Mouse (Mus musculus): ENCODE data around the gene Pigl.
"Not testable (repeated sequence)": the region's sequence is repeated elsewhere in the genome, so short reads cannot be mapped to it uniquely, and the experiment has no call there.

Pigl gene

DNA sequence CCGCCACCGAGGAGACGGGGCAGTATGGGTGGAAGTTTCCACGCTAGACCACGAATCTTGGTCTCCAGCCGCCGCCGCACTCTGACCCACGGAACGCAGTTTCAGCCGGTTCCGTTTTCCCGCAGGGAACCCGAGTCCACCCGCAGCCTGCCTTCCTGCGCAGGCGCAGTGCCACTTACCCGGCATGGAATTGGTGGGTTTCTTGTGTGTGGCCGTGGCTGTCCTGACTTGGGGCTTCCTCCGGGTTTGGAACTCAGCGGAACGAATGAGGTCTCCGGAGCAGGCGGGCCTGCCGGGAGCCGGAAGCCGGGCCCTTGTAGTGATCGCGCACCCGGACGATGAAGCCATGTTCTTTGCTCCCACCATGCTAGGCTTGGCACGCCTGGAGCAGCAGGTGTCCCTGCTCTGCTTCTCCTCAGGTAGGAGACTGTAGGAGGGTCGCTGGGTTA, at the start of gene Pigl, which contains the start of gene Ncor1:
Gene Pigl (plus strand): TSS at position 185 of the 449 bp plus-strand sequence.
Gene Ncor1 (minus strand): TSS at position 266 of the 449 bp plus-strand sequence.
- DNase-seq (ENCODE audit: low spot score in 2 of 2), result peak; percentile 48 to 85

DNA sequence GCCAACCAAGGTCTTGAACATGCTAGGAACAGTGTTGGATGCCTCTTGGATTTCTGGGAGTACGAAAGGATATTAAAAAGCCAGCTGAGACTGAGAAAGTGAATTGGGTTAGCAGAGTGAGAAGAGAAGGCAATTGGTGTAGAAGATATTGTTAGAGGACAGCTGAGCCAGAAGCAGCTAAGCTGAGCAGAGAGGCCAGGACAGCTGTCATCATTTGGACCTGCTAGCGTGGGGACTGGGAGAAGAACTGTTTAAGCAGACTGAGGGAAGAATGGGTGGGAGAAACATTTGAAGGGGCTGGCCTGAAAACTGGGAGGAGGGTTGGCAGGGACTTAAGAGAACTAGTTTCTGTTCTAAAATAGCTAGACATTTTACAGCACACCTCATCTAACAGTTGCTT, 49.4 kb upstream of the Pigl start:
- no peak for DNase-seq (ENCODE audit: low spot score in 2 of 2)

DNA sequence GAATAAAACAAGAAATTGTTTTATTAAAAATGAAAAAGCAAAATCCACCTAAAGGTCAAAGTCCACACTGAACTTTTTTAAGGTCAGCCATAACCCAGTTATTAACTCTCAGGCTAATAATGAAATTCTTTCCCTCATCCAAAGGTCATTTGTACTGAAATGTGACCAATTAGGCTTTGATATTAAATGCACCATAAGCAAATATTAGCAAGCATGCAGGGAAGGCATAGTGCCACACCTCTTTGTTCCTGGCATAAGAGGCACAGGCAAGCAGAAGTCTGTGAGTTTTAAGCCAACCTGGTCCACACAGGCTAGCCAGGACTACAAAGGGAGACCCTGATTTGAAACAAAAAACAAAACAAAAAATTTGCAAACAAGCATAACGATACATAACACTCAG, 48.6 kb upstream of the Pigl start:
- no peak for DNase-seq (ENCODE audit: low spot score in 2 of 2)

DNA sequence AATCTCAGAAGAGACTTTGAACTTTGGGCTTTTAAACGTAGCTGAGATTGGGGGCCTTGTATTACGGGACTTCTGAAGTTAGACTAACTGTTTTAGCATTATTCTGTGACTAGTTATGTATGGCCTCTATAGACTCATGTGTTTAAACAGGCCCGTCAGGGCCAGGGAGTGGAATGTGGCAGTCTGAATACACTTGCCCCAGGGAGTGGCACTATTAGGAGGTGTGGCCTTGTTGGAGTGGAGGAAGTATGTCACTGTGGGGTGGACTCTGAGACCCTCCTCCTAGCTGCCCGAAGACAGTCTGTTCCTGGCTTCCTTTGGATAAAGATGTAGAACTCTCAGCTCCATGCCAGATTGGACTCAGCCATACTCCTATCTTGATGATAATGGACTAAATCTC, 43.2 kb upstream of the Pigl start:
- DNase-seq (ENCODE audit: low spot score in 2 of 2), result no peak

DNA sequence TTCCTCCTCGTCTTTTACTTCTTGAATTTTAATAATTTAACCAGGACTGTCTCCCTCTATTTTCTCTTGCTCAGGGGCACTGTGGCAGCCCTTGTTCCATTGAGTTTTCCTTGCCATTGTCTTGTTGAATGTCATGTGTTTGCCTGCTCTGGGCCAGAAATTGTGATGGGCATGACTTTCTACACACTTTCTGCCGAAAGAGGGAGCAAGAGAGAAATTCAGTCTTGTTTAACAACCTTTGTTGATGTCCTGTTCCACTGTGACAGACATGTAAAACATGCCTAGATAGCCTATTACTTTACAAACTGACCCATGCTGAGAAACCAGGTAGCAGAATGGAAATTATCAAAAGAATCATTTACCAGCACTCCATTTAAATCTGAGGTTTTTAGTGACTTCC, 33.7 kb upstream of the Pigl start:
- DNase-seq (ENCODE audit: low spot score in 2 of 2), result no peak

DNA sequence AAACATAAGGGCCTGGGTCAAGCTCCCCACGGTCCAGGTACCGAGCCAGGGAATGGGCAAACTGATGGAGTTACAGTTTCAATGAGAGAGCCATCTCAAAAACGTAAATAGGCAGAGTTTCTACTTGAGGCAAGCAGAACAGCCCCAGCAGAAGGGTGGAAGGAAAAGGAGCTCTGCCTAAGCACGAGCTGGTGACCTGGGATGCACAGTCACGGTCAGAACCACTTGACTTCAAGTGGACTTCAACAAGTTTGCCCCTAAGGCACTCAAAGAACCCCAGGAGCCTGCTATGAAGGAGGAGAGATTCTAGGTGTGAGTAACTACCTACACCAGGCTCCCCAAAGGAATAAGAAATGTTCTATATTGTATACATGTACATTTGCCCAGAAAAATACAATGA, 32.0 kb upstream of the Pigl start:
- DNase-seq (ENCODE audit: low spot score in 2 of 2), result no peak

DNA sequence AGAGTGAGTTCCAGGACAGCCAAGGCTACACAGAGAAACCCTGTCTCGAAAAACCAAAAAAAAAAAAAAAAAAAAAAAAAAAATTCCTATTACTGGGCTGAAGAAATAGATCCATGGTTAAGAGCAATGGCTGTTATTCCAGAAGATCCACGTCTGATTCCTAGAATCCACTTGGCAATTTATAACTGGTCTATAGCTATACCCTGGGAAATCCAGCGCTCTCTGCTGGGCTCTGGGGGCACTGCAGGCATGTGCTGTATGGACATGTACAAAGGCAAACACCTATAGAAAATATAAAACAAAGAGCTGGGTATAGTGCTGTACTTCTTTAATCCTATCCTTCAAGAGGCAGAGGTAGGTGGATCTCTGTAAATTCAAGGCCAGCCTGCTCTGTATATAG, 31.2 kb upstream of the Pigl start:
- DNase-seq (ENCODE audit: low spot score in 2 of 2), result no peak

DNA sequence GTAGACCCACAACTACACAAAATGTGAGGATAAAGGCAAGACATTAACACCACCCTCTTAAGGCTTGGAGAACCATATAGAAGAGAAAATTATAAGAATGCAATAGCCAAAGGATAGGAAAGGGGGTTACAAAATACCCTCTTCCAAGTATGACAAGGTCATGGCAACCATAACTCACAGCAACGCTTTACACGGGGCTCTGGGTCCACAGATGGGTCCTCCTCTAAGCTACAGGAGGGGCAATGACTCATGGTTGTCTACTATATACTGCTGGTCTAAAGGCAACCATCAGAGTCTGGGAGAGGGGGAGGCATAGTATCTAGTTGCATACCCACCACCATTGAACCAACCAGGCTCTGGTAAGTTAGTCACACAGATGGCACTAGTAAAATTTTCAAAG, 26.0 kb upstream of the Pigl start:
- no peak for DNase-seq (ENCODE audit: low spot score in 2 of 2)

DNA sequence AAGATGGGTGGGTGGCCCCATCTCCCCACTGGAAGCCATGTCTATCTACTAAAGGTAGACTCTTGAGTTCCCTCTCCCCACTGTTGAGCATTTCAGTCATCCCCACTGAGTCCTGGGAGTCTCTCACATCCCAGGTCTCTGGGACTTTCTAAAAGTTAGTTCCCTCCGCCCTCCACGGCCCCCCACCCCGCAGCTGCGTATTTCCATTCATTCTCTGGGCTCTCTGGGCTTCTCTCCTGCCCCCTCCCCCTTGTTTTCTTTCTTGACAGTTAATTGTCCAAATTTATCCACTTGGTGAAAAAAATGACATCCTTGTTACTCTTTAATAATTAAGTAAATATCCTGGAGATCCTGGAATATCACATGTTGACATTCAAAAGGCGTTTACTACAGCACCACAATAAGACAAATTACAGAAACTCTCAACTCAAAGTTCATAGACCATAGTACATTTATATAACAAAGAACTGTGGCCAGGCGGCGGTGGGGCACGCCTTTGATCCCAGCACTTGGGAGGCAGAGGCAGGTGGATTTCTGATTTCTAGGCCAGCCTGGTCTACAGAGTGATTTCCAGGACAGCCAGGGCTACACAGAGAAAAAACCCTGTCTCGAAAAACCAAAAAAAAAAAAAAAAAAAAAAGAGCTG, 17.5 kb upstream of the Pigl start:
- DNase-seq (ENCODE audit: low spot score in 2 of 2), result no peak

DNA sequence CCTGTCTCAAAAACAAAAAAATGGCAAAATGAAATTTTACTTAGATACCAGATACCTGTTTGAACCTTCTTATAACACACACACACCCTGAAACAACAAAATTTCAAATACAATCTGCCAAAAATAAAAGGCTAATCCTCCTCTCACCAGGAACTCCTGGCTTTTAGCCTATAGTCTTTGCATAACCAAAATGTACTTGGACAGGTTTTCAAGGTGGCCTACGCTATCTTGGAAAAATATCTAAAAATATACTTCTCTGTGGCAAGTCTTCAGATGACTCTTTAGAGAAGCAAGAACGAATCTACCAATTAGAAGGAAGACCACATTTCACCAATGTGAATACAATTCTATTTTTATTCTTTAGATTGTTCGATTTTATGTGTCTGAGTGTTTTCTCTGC, 12.5 kb upstream of the Pigl start:
- no peak for DNase-seq (ENCODE audit: low spot score in 2 of 2)

DNA sequence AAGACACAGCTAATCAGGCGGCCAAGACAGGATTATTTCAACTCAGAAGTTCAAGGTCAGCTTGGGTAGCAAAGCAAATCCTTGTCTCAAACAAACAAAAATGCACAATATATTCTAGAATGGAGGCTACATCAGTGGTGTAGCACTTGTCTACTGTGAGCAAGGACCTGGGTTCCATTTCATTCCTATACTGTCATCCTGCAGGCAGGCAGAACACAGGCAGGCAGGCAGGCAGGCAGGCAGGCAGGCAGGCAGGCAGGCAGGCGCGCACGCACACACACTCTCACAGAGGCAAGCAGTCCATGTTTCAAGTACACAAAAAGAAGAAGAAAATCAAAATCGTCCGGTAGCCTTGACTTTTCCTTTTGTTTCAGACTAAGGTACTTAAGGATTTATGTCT, 9.3 kb upstream of the Pigl start:
- no peak for DNase-seq (ENCODE audit: low spot score in 2 of 2)

DNA sequence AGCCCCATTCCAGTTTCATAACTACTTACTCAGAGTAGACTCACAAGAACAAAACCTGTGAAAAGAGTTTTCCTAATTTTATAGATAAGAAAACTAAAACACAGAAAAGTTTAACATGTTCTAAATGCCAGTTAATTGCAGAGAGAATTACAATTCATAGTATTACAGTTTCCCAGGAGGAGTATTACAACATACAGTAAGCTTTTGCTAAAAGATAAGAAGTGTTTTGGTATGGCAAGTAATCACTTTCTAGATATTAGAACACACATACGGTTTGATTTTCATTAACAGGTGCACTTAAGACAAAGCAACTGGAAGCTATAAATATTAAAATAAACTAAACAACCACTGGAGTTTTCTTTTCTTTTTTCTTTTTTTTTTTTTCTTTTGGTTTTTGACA, 3.1 kb upstream of the Pigl start:
- DNase-seq (ENCODE audit: low spot score in 2 of 2), result no peak

DNA sequence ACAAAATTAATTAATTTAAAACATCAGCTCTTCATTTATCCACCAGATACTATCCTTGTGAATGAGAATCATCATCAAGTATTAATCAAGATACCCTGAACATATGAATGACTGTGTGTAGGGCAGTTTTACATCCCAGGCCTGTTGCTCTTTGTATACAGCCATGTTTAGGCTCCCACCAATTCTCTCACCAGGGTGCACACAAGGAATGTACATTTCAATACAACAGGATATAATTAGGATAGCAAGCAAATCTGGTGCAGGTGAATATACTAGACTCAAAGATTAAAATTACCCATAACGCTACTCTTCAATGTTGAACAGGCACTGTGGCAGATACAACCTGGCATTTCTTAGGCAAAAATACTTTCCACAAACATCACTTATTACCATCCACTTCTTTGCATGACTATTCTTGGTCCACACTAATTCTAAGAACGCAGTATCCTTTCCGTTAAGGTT, 2.2 kb upstream of the Pigl start:
- no peak for DNase-seq (ENCODE audit: low spot score in 2 of 2)

DNA sequence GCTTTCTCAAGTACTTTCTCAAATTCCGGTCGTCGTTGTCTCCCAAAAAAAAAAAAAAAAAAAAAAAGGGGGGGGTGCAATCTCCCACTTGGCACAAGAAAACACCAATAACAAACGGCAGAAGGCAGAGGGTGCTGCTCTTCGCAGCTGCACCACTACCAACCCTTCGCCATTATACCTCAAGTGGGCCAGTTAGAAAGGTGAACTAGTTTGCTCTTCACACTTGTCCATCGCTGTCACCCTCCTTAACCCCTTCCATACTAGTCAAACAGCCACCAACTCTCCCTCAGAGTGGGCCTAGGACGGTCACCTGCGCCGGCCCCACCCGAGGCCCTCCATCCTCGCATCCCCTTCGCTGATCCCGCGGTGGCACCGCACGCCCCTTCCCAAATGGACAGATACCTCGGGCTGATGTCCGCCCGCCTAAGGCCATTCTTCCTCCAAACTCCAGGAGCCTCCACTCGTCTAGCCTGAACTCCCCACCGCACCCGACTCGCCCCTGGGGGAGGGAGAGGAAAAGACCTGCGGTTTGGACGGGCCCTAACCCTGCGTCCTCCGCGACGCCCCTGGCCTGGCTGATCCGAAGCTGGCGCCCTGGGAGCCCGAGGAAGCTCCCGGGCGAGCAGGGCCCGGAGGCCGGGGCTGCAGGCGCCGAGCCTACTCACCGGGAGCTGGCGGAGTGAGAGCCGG, 1.6 kb upstream of the Pigl start:
- peak in 1 of 2 experiments; percentile 20 for DNase-seq (ENCODE audit: low spot score in 2 of 2)

DNA sequence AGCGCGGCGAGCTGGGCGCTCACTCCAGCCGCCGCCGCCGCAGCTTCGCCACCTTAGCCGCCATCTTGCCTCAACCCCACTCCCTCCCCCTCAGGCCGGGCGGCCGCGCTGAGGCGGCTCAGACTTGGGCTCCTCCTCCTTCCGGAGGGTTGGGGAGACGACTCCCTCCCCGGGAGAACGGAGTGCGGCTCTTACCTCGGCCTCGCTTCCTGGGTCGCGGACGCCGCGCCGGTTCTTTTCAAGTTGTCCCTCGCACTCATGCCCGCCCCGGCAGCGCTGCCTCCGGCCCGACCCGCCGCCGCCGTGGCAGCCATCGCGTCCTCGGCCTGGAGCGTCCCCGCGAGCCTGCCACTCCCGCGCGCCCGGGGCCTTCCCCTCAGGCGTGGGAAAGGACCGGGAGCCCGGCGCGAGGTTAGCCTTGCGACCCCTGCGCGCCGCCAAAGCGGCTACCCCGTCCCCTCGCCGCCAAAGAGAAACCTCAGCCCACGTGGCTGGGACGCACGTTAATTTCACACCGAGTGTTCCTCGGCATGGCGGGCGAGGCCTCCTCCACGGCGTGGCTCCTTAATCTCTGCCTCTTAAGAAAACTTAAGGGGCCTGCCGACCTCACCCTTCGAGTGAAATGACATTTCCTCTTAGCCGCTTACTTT, 894 bp upstream of the Pigl start:
- DNase-seq (ENCODE audit: low spot score in 2 of 2), result peak; percentile 46 to 79

DNA sequence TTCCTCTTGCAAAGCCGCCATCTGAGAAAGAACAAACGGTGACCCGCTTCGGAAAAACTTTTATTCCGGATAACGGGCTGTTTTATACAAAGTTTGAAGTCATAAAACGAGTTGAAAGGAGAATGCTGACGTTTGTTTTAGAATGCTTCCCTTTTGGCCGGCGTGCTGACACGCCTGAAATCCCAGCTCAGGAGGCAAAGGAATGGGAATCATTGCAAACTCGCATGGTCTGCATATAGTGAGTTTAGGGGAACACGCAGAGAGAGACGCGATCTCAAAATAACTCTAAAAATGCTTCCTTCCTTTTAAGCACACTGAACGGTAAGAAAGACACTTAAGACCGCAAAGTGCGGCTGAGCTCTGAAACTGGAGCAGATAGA, 379 bp upstream of the Pigl start:
- no peak for DNase-seq (ENCODE audit: low spot score in 2 of 2)

DNA sequence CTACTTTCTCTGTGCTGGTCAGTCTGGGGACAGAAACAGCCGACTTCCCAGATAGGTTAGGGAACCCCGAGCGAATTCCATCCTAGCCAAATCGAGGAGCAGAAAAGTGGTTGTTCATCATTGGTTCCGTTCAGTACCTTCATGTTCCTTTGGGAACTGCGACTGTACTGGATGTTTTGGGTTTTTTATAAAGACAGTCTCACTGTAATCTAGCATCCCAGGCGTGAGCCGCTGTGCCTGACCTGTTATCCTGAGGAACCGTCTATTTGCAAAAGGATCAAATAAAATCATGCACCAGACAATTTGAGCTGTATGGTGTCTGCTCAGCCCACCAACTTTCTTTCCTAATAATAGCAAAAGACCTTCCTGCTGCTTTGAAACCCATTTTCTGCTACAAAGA, 520 bp downstream of the Pigl start:
- DNase-seq (ENCODE audit: low spot score in 2 of 2), result no peak

DNA sequence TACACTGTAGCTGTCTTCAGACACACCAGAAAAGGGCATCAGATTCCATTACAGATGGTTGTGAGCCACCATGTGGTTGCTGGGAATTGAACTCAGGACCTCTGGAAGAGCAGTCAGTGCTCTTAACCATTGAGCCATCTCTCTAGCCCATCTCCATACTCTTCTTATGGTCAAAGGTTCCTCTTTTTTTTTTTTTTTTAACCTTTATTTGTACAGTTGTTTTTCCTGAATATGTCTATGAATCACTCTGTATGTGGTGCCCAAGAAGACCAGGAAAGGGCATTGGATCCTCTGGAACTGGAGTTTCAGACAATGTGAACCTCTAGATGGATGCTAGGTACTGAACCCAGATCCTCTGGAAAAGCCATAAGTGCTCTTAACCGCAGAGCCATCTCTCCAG, 4.3 kb downstream of the Pigl start:
- DNase-seq (ENCODE audit: low spot score in 2 of 2), result not testable (repeated sequence)

DNA sequence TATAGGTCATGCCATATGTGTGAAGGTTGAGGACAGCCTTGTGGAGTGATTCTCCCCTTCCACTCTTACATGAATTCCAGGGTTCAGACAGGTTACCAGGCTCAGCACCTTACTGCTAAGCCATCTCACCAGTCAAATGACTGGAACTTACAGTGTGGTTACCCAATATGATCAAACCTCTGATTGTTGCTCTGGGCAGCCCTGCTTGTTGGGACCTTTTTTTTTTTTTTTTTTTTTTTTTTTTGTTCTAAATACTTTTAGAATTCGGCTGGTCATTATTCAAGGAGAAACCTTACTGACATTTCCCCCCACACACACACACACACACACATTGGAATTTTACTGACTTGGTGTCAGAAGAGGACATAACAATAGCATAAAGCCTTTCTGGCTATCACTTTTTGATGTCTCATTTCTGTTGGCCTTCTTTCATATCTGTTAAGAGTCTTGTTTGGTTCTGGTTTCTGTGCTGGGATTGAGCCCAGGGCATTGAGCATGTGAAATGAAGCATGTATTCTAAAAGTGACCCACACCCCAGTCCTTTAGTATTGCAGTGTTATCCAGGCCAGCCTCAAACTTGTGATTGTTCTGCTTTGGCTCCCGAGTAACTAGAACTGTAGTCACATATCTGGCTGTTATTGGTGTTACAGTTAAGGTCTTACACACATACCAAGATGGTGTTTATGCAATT, 5.1 kb downstream of the Pigl start:
- DNase-seq (ENCODE audit: low spot score in 2 of 2), result no peak

DNA sequence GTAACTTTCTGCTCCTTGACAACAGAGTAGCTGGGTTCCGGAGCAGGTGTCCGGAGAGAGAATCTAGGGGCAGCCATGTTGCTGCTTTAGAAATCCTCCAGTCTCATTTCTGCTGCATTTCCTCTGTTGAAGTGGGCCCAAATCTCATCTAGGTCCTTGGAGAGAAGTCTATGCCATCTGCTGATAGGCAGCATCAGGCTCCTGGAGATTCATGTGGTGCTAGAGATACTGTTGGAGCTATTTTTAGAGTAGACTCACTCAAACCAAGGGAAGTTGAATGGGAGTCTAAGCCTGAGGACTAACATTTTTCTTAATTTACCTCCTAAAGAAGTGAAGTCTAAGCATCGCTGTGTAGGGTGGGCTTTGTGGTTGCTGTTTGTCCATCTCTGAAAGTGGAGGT, 6.4 kb downstream of the Pigl start:
- no peak for DNase-seq (ENCODE audit: low spot score in 2 of 2)

DNA sequence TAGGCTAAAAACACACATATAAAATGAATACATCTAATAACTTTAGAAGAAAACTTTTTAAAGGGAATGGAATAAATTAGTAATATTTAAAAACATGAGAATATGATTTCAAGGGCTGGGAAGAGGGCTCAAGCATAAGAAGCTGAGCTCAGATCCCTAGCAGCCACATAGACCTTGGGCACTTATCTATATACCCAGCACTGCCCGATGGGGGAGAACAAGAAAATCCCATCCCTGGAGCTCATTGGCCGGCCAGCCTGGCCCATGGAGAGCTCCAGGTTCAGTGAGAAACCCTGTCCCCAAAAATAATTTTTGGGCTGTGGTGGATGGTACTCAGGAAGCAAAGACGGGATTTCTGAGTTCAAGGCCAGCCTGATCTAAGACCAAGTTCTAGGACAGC, 7.6 kb downstream of the Pigl start:
- no peak for DNase-seq (ENCODE audit: low spot score in 2 of 2)

DNA sequence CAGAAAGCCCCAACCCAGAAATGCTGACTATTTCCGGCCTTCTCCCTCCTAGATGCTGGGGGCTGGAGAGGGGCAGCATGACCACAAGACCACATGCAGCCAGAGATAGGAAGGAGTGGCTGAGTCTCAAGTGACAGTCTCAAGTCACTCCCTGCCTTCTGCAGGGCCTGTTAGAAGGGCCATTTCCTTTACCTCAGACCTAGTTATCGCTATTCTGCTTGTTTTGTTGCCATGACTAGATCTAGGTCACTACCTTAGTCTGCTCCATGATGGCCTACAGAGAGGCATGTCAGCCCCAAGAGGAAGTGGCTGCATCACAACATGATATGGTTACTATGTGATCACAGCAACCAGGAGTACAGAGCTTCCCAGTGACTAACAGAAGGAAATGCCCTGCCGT, 8.3 kb downstream of the Pigl start:
- no peak for DNase-seq (ENCODE audit: low spot score in 2 of 2)
